Mouse (Mus musculus): ENCODE data around the gene Zcrb1.

The Zcrb1 gene

GRCm38 (mm10) chr15:93368558-93368957, 29.6 kb downstream of the Zcrb1 start:
- DNase-seq (ENCODE audit: low read depth): no peak

GRCm38 (mm10) chr15:93365561-93365960, 32.6 kb downstream of the Zcrb1 start:
- DNase-seq (ENCODE audit: low read depth): no peak

DNA sequence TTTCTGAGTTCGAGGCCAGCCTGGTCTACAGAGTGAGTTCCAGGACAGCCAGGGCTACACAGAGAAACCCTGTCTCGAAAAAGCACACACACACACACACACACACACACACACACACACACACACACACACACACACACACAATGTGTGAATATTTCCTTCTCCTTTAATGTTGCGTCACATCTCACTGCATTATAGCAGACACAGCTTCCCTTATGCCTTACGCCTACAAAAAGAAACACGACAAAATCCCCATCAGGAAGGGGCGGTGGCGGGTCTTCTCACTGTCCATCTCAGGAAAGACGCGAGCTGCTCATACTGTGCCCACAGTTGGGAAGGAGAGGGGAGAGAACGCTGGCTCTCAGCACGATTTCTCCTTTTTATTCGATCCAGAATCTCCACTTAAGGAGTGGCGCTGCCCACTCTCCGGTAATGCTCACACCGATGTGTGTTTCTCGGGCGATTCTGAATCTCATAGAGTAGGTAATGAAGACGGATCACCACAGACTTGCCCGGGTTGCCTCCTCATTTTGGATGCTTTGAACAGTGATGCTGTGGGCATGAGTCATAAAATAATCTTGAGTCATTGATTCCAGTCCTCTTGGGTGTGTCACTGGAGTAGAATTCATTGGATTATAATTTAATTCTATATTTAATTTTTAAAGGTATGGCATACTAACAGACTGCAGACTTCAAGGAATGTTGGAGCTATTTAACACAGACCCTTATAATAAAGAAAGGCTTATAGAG, 39.6 kb downstream of the Zcrb1 start:
- DNase-seq (ENCODE audit: low read depth): no peak

GRCm38 (mm10) chr15:93340630-93341379, 57.3 kb downstream of the Zcrb1 start:
- DNase-seq (ENCODE audit: low read depth): no peak

DNA sequence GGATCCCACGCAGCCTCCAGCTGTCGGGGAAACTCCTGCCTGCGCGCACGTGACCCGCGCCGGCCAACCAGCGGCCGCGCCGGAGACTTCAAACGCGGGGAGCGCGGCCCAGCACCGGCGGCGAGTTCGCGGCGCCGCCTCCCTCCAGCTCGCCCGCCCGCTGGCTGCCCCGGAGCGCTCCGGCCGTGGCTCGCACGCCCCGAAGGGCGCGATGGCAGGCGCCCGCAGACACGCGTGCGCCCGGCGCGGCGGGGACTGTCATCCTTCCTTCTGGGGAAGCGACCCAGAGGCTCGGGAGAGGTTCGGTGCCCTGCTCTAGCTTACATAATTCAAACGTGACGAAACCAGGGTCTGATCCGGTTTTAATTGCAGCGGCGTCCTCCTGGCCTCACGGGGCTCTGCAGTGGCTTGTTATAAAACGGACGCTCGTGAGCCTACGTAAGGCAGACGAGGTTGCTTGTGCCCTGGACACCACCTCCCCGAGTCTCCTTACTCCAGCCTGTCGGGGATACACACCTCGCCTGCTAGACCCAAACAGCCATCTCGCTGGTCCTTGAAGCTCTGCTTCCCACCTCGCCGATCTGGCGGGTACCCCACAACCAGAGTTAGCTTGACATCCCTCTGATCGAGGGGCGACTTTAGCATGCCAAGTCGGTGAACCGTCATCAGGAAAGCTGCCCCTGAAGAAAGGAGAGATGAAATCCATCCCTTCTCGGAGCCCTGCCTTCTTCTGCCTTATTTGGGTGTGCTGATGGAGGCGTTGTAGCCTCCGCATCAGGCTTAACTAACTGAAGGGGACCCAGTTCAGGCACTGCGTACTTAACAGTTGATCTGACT, 61.0 kb downstream of the Zcrb1 start, which contains the start of gene Yaf2:
TSS of gene Yaf2 (minus strand) at position 11 of the 837 bp plus-strand sequence.
- peak; percentile 90 for DNase-seq (ENCODE audit: low read depth)

- no peak for DNase-seq (ENCODE audit: low read depth)
Measured at GRCm38 (mm10) chr15:93336658-93336924, 61.5 kb downstream of the Zcrb1 start.

Data from naive thymus-derived CD4-positive, alpha-beta T cell, adult 2 months (primary cell).